ENCODE assay signal across 27 mouse cellular contexts in the genomic region with DNA sequence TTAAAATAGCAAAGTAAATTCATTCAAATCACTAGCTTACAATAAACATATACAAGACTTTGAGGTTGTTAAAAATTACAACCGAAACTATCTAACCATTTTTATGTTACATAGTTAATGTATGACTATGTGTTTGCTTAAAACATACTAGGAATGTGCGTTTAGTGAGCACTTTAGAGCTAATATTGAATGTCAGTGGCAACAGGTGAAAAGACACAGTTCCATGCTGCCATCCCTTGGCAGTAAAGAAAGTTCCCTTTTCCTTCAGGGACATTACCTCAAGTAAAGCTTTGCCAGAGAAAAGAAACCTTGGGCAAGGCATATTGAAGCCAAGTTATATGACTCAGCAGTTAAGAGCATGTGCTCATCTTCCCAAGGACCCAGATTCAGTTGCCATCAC.
DNase-seq lines count a peak whose midpoint lies in the region; ATAC-seq and TF ChIP-seq lines count a peak whose summit lies in the region.
"Had no signal": no experiment of that assay in that cellular context is flagged by ENCODE, and none has a peak within 500 bp of the region (broad histone marks: within the 10 kb centered on the region; RNA-seq: fewer than 3 reads in every experiment).

No protein-coding gene starts in this region.

- no peaks in the 10 kb centered on the region for H3K27me3 ChIP-seq in kidney, postnatal 0 days (ENCODE audit: insufficient read depth, low read length)
- H3K27me3 ChIP-seq in intestine, postnatal 0 days (replicated peaks; ENCODE audit: control insufficient read depth, insufficient read depth, low read length), result no peaks in the 10 kb centered on the region
- H3K27me3 ChIP-seq: forebrain, embryonic 13.5 days; hindbrain, embryonic 13.5 days; kidney, embryonic 15.5 days; liver, embryonic 12.5 days had no signal

- H3K9ac ChIP-seq in kidney, postnatal 0 days (ENCODE audit: low read depth, low read length), result no peak overlapping the region
- no peak overlapping the region for H3K9ac ChIP-seq in ES-E14 (ENCODE audit: insufficient read depth, low read depth, low read length, poor library complexity, severe bottlenecking)
- H3K9ac ChIP-seq in intestine, postnatal 0 days (ENCODE audit: low read depth, low read length), result no peak overlapping the region
- H3K9ac ChIP-seq: forebrain, embryonic 13.5 days; hindbrain, embryonic 13.5 days; kidney, embryonic 15.5 days; liver, embryonic 12.5 days; liver, postnatal 0 days had no signal

- ATAC-seq in kidney, postnatal 0 days (replicated peaks; ENCODE audit: low FRiP score, low read depth), result no peak
- no peak for ATAC-seq in intestine, postnatal 0 days
- ATAC-seq: forebrain, embryonic 13.5 days; liver, embryonic 12.5 days; liver, postnatal 0 days; Patski had no signal

- H3K27ac ChIP-seq in kidney, postnatal 0 days, result no peak overlapping the region
- H3K27ac ChIP-seq in ES-E14 (ENCODE audit: insufficient read depth, low read depth, low read length, poor library complexity, severe bottlenecking), result no peak overlapping the region
- H3K27ac ChIP-seq in intestine, postnatal 0 days (ENCODE audit: low read depth, low read length), result no peak overlapping the region
- H3K27ac ChIP-seq: forebrain, embryonic 13.5 days; hindbrain, embryonic 13.5 days; kidney, embryonic 15.5 days; liver, embryonic 12.5 days had no signal

- H3K4me1 ChIP-seq in kidney, postnatal 0 days (replicated peaks; ENCODE audit: insufficient read depth, low read length), result no peaks in the 10 kb centered on the region
- H3K4me1 ChIP-seq in ES-E14 (ENCODE audit: control insufficient read depth in 2 of 2, insufficient read depth in 2 of 2, low read length in 2 of 2, poor library complexity in 1 of 2), result no peaks in the 10 kb centered on the region
- no peaks in the 10 kb centered on the region for H3K4me1 ChIP-seq in intestine, postnatal 0 days (replicated peaks; ENCODE audit: control insufficient read depth, insufficient read depth, low read length)
- H3K4me1 ChIP-seq: forebrain, embryonic 13.5 days; hindbrain, embryonic 13.5 days; kidney, embryonic 15.5 days; liver, embryonic 12.5 days had no signal

- WGBS in kidney, postnatal 0 days, result 68% methylated on average over 2 of the region's 2 CpGs
- WGBS in intestine, postnatal 0 days, result 30% methylated on average over 2 of the region's 2 CpGs

- DNase-seq in kidney, postnatal 0 days (ENCODE audit: low spot score), result no peak
- DNase-seq in kidney, postnatal 25 days, result no peak
- DNase-seq in 3T3-L1 (ENCODE audit: low read depth, low spot score), result peak; percentile 25
- DNase-seq in ES-E14 (ENCODE audit: low read depth, low spot score), result no peak
- no peak for DNase-seq in right cerebral cortex, adult 2 months (ENCODE audit: low spot score in 2 of 2)
- DNase-seq in left cerebral cortex, adult 11 months (ENCODE audit: low spot score), result no peak
- DNase-seq: adrenal gland, postnatal 36 days; B cell, adult 2 months; cerebellum, adult 18-20 months; cerebellum, postnatal 14 days; gastrocnemius, postnatal 14 days; heart, postnatal 36 days; kidney, adult 18-20 months; kidney, postnatal 4 days; left cerebral cortex, postnatal 4 days; liver, postnatal 0 days; midbrain, embryonic 14.5 days; right cerebral cortex, postnatal 14 days; thymus, postnatal 25 days had no signal

- no peaks in the 10 kb centered on the region for H3K9me3 ChIP-seq in kidney, postnatal 0 days (replicated peaks; ENCODE audit: low read length)
- H3K9me3 ChIP-seq in ES-E14 (ENCODE audit: control insufficient read depth, insufficient read depth, low read depth, low read length), result no peaks in the 10 kb centered on the region
- H3K9me3 ChIP-seq in intestine, postnatal 0 days (ENCODE audit: control insufficient read depth), result no peaks in the 10 kb centered on the region
- H3K9me3 ChIP-seq: forebrain, embryonic 13.5 days; G1E; hindbrain, embryonic 13.5 days; kidney, embryonic 15.5 days; liver, embryonic 12.5 days had no signal

- in situ Hi-C loops in ES-E14 (cut with MboI; ENCODE audit: low sequenced_read_pairs in 2 of 2, unreplicated experiment in 2 of 2), result no loop called here

- H3K36me3 ChIP-seq in kidney, postnatal 0 days (ENCODE audit: insufficient read depth, low read length), result no peaks in the 10 kb centered on the region
- H3K36me3 ChIP-seq in ES-E14 (ENCODE audit: control insufficient read depth, insufficient read depth, low read length, poor library complexity, severe bottlenecking), result no peaks in the 10 kb centered on the region
- no peaks in the 10 kb centered on the region for H3K36me3 ChIP-seq in intestine, postnatal 0 days (ENCODE audit: control insufficient read depth, insufficient read depth)
- H3K36me3 ChIP-seq: G1E; hindbrain, embryonic 13.5 days; kidney, embryonic 15.5 days; liver, embryonic 12.5 days had no signal

- no peak overlapping the region for H3K4me3 ChIP-seq in kidney, postnatal 0 days (replicated peaks; ENCODE audit: low read depth, low read length)
- H3K4me3 ChIP-seq in ES-E14 (ENCODE audit: insufficient read depth in 1 of 2, low read depth in 1 of 2, low read length in 2 of 2, poor library complexity in 1 of 2, severe bottlenecking in 1 of 2), result no peak overlapping the region
- no peak overlapping the region for H3K4me3 ChIP-seq in intestine, postnatal 0 days (ENCODE audit: low read depth, low read length)
- H3K4me3 ChIP-seq: forebrain, embryonic 13.5 days; hindbrain, embryonic 13.5 days; kidney, embryonic 15.5 days; liver, embryonic 12.5 days had no signal

- H3K4me2 ChIP-seq in kidney, postnatal 0 days (ENCODE audit: low read length), result no peak overlapping the region
- H3K4me2 ChIP-seq in intestine, postnatal 0 days (replicated peaks; ENCODE audit: low read depth), result no peak overlapping the region
- H3K4me2 ChIP-seq: forebrain, embryonic 13.5 days; heart, embryonic 11.5 days; hindbrain, embryonic 13.5 days; kidney, embryonic 15.5 days; liver, embryonic 12.5 days had no signal

- peak; percentile 43; the same call in 1 of the 2 replicates for TF ChIP-seq CTCF in kidney, postnatal 0 days (IDR thresholded peaks at IDR 0.05; ENCODE audit: low read depth)
- peak; percentile 43; the same call in 1 of the 2 replicates for TF ChIP-seq CTCF in intestine, postnatal 0 days (IDR thresholded peaks at IDR 0.05; ENCODE audit: low read depth)

TF ChIP-seq in ES-E14, 5 proteins besides CTCF, POLR2A, EP300 and RAD21:
- no peak for TF ChIP-seq CHD2 (IDR thresholded peaks at IDR 0.05; ENCODE audit: low read depth, low read length)
- TF ChIP-seq MAFK (IDR thresholded peaks at IDR 0.05; ENCODE audit: insufficient read depth, low read depth, low read length), result peak; percentile 45; the same call in 1 of the 2 replicates
